Mouse (Mus musculus) cortical plate, adult 2 months (tissue): ENCODE measurements around the gene Dusp23.

Experiments
- CTCF ChIP-seq: fragments of 200-500 bp; IDR thresholded peaks from 2 replicates; pipeline ENCODE4 v1.5.1; 2011; ENCODE audit warnings: mild to moderate bottlenecking, control low read depth, low read length; ENCODE audit not compliant: insufficient read depth; ENCODE audit errors: extremely low read depth
- POLR2A ChIP-seq: fragments of 200-500 bp; IDR thresholded peaks from 2 replicates; pipeline ENCODE4 v1.6.1; 2011; ENCODE audit warnings: mild to moderate bottlenecking, low read length, control low read depth; ENCODE audit not compliant: insufficient read depth; ENCODE audit errors: extremely low read depth

- no peak for TF ChIP-seq CTCF
- TF ChIP-seq POLR2A: no peak
Observed at GRCm38 (mm10) chr1:172680742-172681141, 48.0 kb upstream of the Dusp23 start.
